Mouse (Mus musculus) MEL (cell line): Measurements from ENCODE around the gene Olfr1441. TPM values are rescaled to one million over a fixed set of nuclear protein-coding genes. Genes with fewer than 3 reads are reported as not detected.

Experiments used
- DNase-seq: peaks from one replicate; pipeline ENCODE4 v3.0.0; 2011; ENCODE audit warnings: low read depth, low spot score
- H3K27ac ChIP-seq: 2 replicates; pipeline ENCODE4 v1.5.1; 2012; ENCODE audit warnings: low read depth, mild to moderate bottlenecking, control low read depth, low read length, moderate library complexity; ENCODE audit not compliant: control insufficient read depth
- H3K27me3 ChIP-seq, 2 experiments: fragments of 150-350 bp in 1 of 2; sonication (generic) in 1 of 2; 2 replicates each; pipeline ENCODE4 v1.6.1; 2012; ENCODE audit warnings: low read length in 2 of 2, mild to moderate bottlenecking in 2 of 2, improper control_type of control experiment in 1 of 2, moderate library complexity in 1 of 2; ENCODE audit not compliant: insufficient read depth in 2 of 2, control insufficient read depth in 1 of 2
- H3K36me3 ChIP-seq, 2 experiments: 2 replicates each; pipeline ENCODE4 v1.6.1; 2012 to 2014; ENCODE audit warnings: low read length in 2 of 2, improper control_type of control experiment in 1 of 2, inconsistent platforms in 1 of 2, mild to moderate bottlenecking in 1 of 2; ENCODE audit not compliant: insufficient read depth in 2 of 2, control insufficient read depth in 1 of 2
- H3K4me1 ChIP-seq, 2 experiments: fragments of 150-350 bp in 1 of 2; sonication (generic) in 1 of 2; 2 replicates each; pipeline ENCODE4 v1.6.1; 2012; ENCODE audit warnings: low read length in 2 of 2, improper control_type of control experiment in 1 of 2, mild to moderate bottlenecking in 1 of 2; ENCODE audit not compliant: insufficient read depth in 2 of 2, control insufficient read depth in 1 of 2
- H3K4me3 ChIP-seq, 2 experiments: fragments of 150-350 bp in 1 of 2; sonication (generic) in 1 of 2; 2 replicates each; pipeline ENCODE4 v1.5.1; 2012; ENCODE audit warnings: low read depth in 2 of 2, low read length in 2 of 2, mild to moderate bottlenecking in 2 of 2, moderate library complexity in 2 of 2, control low read depth in 1 of 2, improper control_type of control experiment in 1 of 2; ENCODE audit not compliant: control insufficient read depth in 1 of 2, insufficient read depth in 1 of 2
- H3K79me2 ChIP-seq: 2 replicates; pipeline ENCODE4 v1.6.1; 2012; ENCODE audit warnings: mild to moderate bottlenecking, low read length, moderate library complexity; ENCODE audit not compliant: control insufficient read depth, poor library complexity, insufficient read depth
- H3K9ac ChIP-seq: 2 replicates; pipeline ENCODE4 v1.6.1; 2012; ENCODE audit warnings: low read depth, mild to moderate bottlenecking, control low read depth, low read length, moderate library complexity; ENCODE audit not compliant: control insufficient read depth, poor library complexity, severe bottlenecking
- H3K9me3 ChIP-seq: fragments of 150-350 bp; sonication (generic); replicated peaks from 2 replicates; pipeline ENCODE4 v1.6.1; 2012; ENCODE audit warnings: mild to moderate bottlenecking, low read length, improper control_type of control experiment, moderate library complexity; ENCODE audit not compliant: insufficient read depth
- CTCF ChIP-seq, 3 experiments: IDR thresholded peaks in 2 of 3; conservative IDR thresholded peaks in 1 of 3; 2 replicates each; pipeline ENCODE4 v1.5.1; 2011 to 2012; ENCODE audit warnings: low read length in 3 of 3, low read depth in 2 of 3, mild to moderate bottlenecking in 2 of 3, improper control_type of control experiment in 1 of 3, inconsistent platforms in 1 of 3, mixed read lengths in 1 of 3, moderate library complexity in 1 of 3; ENCODE audit not compliant: control insufficient read depth in 1 of 3, insufficient read depth in 1 of 3, poor library complexity in 1 of 3, severe bottlenecking in 1 of 3
- EP300 ChIP-seq, 2 experiments: IDR thresholded peaks; 2 replicates each; pipeline ENCODE4 v1.6.1; 2011; ENCODE audit warnings: improper control_type of control experiment in 2 of 2, low read length in 2 of 2, low read depth in 1 of 2, mild to moderate bottlenecking in 1 of 2
- ETS1 ChIP-seq: IDR thresholded peaks from 2 replicates; pipeline ENCODE4 v1.6.1; 2012; ENCODE audit warnings: low read depth, mild to moderate bottlenecking, inconsistent platforms, low read length, improper control_type of control experiment, moderate library complexity
- GATA1 ChIP-seq: IDR thresholded peaks from 2 replicates; pipeline ENCODE4 v1.6.1; 2011; ENCODE audit warnings: low read depth, low read length, improper control_type of control experiment
- HCFC1 ChIP-seq: IDR thresholded peaks from 2 replicates; pipeline ENCODE4 v1.6.1; 2012; ENCODE audit warnings: low read depth, mild to moderate bottlenecking, inconsistent platforms, low read length, improper control_type of control experiment, moderate library complexity
- KAT2A ChIP-seq: conservative IDR thresholded peaks from 2 replicates; pipeline ENCODE4 v1.6.1; 2012; ENCODE audit warnings: low read depth, low read length, improper control_type of control experiment, inconsistent platforms
- MAZ ChIP-seq: IDR thresholded peaks from 2 replicates; pipeline ENCODE4 v1.6.1; 2012; ENCODE audit warnings: low read depth, mild to moderate bottlenecking, inconsistent platforms, low read length, improper control_type of control experiment
- MEF2A ChIP-seq: IDR thresholded peaks from 2 replicates; pipeline ENCODE4 v1.6.1; 2014; ENCODE audit warnings: low read depth, mild to moderate bottlenecking, inconsistent platforms, low read length, improper control_type of control experiment; ENCODE audit not compliant: poor library complexity, insufficient replicate concordance, severe bottlenecking; ENCODE audit errors: extremely low read depth
- MYB ChIP-seq: IDR thresholded peaks from 2 replicates; pipeline ENCODE4 v1.6.1; 2011; ENCODE audit warnings: mild to moderate bottlenecking, low read depth, low read length, improper control_type of control experiment
- MYC ChIP-seq: IDR thresholded peaks from 2 replicates; pipeline ENCODE4 v1.6.1; 2011; ENCODE audit warnings: low read depth, mild to moderate bottlenecking, low read length, improper control_type of control experiment, moderate library complexity
- NELFE ChIP-seq: IDR thresholded peaks from 2 replicates; pipeline ENCODE4 v1.6.1; 2011; ENCODE audit warnings: low read depth, low read length, improper control_type of control experiment
- POLR2A ChIP-seq, 2 experiments: IDR thresholded peaks; 2 replicates each; pipeline ENCODE4 v1.6.1; 2011 to 2012; ENCODE audit warnings: low read length in 2 of 2, mild to moderate bottlenecking in 2 of 2, control low read depth in 1 of 2, improper control_type of control experiment in 1 of 2, low read depth in 1 of 2, moderate library complexity in 1 of 2; ENCODE audit not compliant: control insufficient read depth in 1 of 2, insufficient read depth in 1 of 2, poor library complexity in 1 of 2
- POLR2AphosphoS5 ChIP-seq: IDR thresholded peaks from 2 replicates; pipeline ENCODE4 v1.6.1; 2012; ENCODE audit warnings: low read depth, borderline replicate concordance, mild to moderate bottlenecking, inconsistent platforms, low read length, moderate library complexity, mixed read lengths
- SMC3 ChIP-seq: IDR thresholded peaks from 2 replicates; pipeline ENCODE4 v1.6.1; 2011; ENCODE audit warnings: low read depth, low read length, improper control_type of control experiment
- TAL1 ChIP-seq: IDR thresholded peaks from 2 replicates; pipeline ENCODE4 v1.6.1; 2012; ENCODE audit warnings: mild to moderate bottlenecking, inconsistent platforms, low read length, moderate library complexity, mixed read lengths
- TCF12 ChIP-seq: IDR thresholded peaks from 2 replicates; pipeline ENCODE4 v1.6.1; 2014; ENCODE audit warnings: low read depth, mild to moderate bottlenecking, inconsistent platforms, low read length, improper control_type of control experiment, moderate library complexity
- UBTF ChIP-seq: IDR thresholded peaks from 2 replicates; pipeline ENCODE4 v1.6.1; 2012; ENCODE audit warnings: low read depth, mild to moderate bottlenecking, inconsistent platforms, low read length, improper control_type of control experiment, moderate library complexity, borderline replicate concordance; ENCODE audit not compliant: insufficient read depth
- polyA plus RNA-seq, 2 experiments: library from polyadenylated mRNA; stranded (reverse) in 1 of 2; unstranded in 1 of 2; fragments of >175 nt in 1 of 2; fragments of >200 nt in 1 of 2; gene quantifications; 2 replicates each; pipeline versions ENCODE4 v1.2.1 to v1.2.4; 2012; ENCODE audit warnings: low replicate concordance in 2 of 2, low read depth in 1 of 2; ENCODE audit not compliant: insufficient read length in 2 of 2, insufficient read depth in 1 of 2, missing spikeins in 1 of 2
- total RNA-seq: library from RNA; depleted of rRNA; stranded (reverse); fragments of 300-350 nt; gene quantifications from 2 replicates; pipeline ENCODE4 v1.2.3, GENCODE M21; 2012

The Olfr1441 gene
- total and polyA plus RNA-seq, 3 experiments, result 0.03 TPM; not detected in 2

DNA sequence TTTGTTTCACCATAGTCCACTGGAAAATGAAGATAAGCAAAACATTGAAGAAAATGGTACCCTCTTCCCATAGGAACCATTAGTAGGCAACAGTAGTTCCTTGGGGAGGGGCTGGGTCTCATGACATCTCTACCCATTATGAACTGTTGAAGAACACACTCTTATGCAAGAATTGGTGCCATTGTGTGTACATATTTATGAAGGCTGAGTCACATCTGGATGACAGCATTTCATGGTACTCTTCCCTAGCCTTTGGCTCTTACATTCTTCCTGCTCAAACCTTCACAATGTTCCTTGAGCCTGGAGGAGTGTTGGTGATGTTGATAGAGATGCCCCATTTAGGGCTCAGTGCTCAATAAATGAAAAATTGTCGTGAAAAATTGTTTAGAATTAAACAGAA lies 22.3 kb downstream of the Olfr1441 start:
- Histone ChIP-seq H3K9me3 (no peaks in the 10 kb centered on the region), H3K27ac (no peak overlapping the region), H3K27me3 (peaks cover 2 to 3% of the 10 kb centered on the region in 2 experiments; a peak in 2 of 4 replicates), H3K4me3 (no peak overlapping the region), H3K4me1 (no peaks in the 10 kb centered on the region), H3K9ac (no peak overlapping the region), H3K79me2 (no peaks in the 10 kb centered on the region), H3K36me3 (no peaks in the 10 kb centered on the region)
- TF ChIP-seq TAL1 (no peak), POLR2AphosphoS5 (no peak)
- no peak for DNase-seq

DNA sequence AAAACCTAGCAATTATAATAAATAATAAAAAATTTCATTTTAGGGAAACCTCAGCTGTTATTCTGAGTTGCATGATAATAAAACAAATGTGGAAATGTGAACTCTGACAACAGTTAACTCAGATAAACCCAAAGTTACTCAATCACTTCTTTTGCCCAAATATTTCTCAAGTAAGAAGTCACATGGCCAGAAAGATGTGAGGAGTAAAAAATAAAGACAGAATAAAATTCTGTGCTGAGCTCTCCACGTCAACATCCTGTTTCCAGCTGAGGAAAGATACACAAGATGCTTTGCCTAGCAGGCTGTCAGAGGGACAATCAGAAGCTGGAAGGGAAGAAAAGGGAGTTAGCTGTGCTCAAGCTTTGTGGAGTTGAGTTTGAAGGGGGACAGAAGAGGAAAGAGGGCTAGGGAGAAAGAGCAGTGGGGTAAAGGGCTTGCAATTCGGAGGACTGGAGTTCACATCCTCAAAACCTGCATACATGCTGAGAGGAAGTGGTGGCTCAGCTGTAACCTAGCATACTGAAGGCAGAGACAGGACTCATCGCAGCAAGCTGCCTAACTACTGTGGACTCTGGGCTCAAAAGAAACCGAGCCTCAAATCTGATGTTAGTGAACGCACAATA lies 23.0 kb downstream of the Olfr1441 start:
- H3K4me1 ChIP-seq, result no peaks in the 10 kb centered on the region
- H3K9ac ChIP-seq, result no peak overlapping the region
- H3K9me3 ChIP-seq, result no peaks in the 10 kb centered on the region
- H3K27me3 ChIP-seq, result peaks cover 2 to 4% of the 10 kb centered on the region in 2 experiments; a peak in 2 of 4 replicates
- no peaks in the 10 kb centered on the region for H3K79me2 ChIP-seq
- no peak for TF ChIP-seq HCFC1
- no peak overlapping the region for H3K27ac ChIP-seq
- H3K4me3 ChIP-seq, result no peak overlapping the region
- no peak for DNase-seq
- no peaks in the 10 kb centered on the region for H3K36me3 ChIP-seq

DNA sequence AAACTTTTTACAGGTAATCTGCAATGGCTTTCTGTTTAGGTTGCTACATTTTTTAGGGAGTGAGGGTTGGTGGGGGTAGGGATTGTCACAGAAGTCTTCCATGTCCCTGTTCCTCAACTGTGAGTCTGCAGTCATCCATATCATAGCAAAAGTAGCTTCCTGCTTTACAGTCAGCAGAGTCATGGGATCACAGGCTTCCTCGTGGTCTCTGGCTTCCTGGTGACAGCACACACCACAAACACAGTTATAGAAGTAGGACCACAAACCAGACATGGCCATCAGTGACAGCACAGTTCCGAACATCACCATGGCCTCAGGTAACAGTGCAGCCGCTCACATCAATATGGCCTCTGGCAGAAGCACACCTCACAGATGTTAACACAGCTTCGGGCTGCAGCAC lies 25.3 kb downstream of the Olfr1441 start:
- Histone ChIP-seq H3K4me3 (no peak overlapping the region), H3K9ac (no peak overlapping the region), H3K36me3 (no peaks in the 10 kb centered on the region), H3K4me1 (no peaks in the 10 kb centered on the region), H3K27ac (no peak overlapping the region), H3K27me3 (peaks cover 2 to 4% of the 10 kb centered on the region in 2 experiments; a peak in 2 of 4 replicates), H3K79me2 (no peaks in the 10 kb centered on the region), H3K9me3 (no peaks in the 10 kb centered on the region)
- TF ChIP-seq SMC3, result no peak
- DNase-seq, result no peak

DNA sequence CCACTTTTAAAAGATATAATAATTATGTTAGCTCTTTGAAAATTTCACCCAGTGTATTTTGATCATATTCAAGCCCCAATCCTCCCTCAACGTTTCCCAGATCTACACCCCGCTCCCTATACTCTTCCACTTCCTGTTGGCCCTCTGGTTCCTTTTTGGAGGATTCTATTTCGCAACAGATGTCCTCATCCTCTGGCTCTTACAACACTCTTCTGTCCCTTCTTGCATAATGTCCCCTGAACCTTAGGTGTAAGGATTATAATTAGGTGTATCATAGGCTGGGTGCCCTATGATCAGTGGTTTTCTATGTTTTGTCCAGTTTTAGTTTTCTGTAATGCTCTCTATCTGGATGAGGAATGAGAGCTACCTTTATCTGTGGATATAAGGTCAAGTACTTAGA lies 27.8 kb downstream of the Olfr1441 start:
- H3K27me3 ChIP-seq, result peaks cover 2 to 4% of the 10 kb centered on the region in 2 experiments; a peak in 2 of 4 replicates
- no peaks in the 10 kb centered on the region for H3K9me3 ChIP-seq
- H3K27ac ChIP-seq, result no peak overlapping the region
- H3K79me2 ChIP-seq, result no peaks in the 10 kb centered on the region
- no peak for DNase-seq
- H3K4me1 ChIP-seq, result no peaks in the 10 kb centered on the region
- H3K9ac ChIP-seq, result no peak overlapping the region
- TF ChIP-seq NELFE (no peak), CTCF (IDR thresholded peaks at IDR 0.05 in 2 of 3, conservative IDR thresholded peaks at IDR 0.05 in 1 of 3; ENCODE audit: control insufficient read depth in 1 of 3, insufficient read depth in 1 of 3, low read depth in 2 of 3, low read length in 3 of 3, poor library complexity in 1 of 3, severe bottlenecking in 1 of 3) (no peak), MYB (no peak), HCFC1 (no peak), MYC (no peak), MEF2A (no peak), TCF12 (no peak), POLR2A (IDR thresholded peaks at IDR 0.05; ENCODE audit: control insufficient read depth in 1 of 2, insufficient read depth in 1 of 2, low read depth in 1 of 2, low read length in 2 of 2, poor library complexity in 1 of 2) (no peak), UBTF (no peak), TAL1 (no peak), GATA1 (no peak), SMC3 (no peak), EP300 (IDR thresholded peaks at IDR 0.05; ENCODE audit: low read depth in 1 of 2, low read length in 2 of 2) (no peak), KAT2A (no peak), ETS1 (no peak), MAZ (no peak)
- no peaks in the 10 kb centered on the region for H3K36me3 ChIP-seq
- no peak overlapping the region for H3K4me3 ChIP-seq
